Mouse (Mus musculus) T-helper 1 cell (primary cell): ENCODE measurements at regions not wholly inside any gene's neighbourhood (a gene's known extent, or its start where the extent isn't known, plus 50 kb on each side); places are given as distances from the start of the nearest gene placed in this dataset.

Experiments
- in situ Hi-C: fragments of 300-600 bp; cut with MboI, MseI; formaldehyde crosslinking; loops from one replicate; pipeline ENCODE4 v1.15.1; 2025; ENCODE audit warnings: high pct_unique_total_duplicates

DNA sequence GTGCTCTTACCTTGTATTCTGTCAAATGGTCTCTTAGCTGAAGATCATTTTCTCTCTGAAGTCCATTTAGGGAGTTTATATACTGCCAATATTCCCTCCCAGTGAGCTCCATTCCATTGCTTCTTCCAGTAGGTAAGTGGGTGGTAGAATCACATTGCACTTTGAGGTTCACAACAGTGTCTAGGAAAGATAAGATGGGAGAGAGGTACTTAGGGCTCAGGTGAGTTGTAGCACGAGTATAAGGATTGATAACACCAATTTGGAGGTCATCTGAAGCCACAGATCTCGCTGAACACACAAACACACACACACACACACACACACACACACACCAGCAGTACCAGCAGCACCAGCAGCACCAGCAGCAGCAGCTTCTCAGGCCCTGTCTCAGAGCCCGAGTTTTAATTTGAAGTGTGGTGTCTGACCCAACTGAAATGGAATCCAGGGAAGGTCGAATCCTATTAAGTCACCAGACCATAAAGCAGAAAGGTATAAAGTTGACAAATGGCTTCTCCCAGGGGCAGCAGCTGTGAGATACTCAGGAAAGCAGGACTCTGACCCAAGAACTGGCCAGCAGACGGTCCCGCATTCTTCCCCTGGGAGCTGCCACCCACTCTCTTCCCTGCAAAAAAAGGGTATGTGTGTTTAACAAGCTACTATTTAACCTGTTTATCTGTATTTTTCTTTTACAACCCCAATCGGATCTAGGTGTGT, 561.9 kb upstream of the Cdh11 start:
- in situ Hi-C loops: no loop called here

DNA sequence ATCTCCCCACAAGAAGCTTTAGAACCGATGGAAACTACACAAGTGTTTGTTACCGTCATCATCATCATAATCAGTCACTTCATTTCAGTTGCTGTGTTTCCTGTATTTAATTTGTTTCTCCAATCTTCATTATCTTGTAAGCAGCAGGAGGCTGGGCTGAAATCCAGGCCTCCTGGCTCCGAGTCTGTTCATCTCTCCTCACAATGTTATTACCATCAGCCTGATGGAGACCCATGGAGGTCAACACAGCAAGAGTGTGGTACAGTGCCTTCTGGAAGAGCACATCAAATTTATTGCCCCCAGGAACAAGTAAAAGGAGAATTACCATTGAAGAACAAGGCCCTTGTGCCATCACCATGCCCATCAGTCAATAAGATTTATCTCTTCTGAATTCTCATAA, 576.3 kb upstream of the Cdh11 start:
- in situ Hi-C loops: no loop called here

DNA sequence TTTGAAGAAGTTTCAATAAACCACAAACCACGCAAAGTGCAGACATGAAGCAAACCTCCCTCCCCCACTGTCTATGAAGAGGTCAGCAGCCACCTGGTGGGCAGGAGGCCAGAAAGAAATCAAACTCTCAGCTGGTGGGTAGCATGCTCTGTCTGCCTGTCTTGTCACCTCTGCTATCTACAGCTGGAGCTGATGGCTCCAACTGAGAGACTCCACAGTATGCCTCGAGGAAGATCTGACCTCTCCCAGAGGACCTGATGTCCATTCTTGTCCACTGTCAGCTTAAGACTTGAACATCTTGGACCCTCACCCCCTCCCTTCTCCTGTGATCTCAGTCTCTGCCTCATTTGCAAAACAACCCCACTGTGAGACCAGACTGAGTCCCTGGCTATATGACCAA, 585.0 kb upstream of the Cdh11 start:
- in situ Hi-C loops: no loop called here

DNA sequence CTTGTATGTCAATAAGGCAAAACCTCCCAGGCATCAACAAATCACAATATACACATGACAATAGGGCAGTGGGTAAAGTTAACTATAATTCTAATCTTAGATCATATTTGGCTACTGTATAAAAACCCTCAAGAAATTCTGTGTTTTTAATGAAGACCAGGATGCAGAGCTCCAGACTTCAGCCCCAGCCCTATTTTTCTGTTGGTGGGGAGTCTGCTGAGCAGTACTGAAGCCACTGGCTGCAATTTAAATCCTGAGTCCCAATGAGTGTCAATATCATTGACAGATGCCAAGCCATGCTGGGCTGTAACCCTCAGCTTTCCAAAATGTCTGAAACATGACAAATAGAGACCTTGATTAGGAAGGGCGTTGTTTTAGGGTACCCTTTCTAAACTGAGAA, 587.6 kb upstream of the Cdh11 start:
- in situ Hi-C loops: no loop called here

DNA sequence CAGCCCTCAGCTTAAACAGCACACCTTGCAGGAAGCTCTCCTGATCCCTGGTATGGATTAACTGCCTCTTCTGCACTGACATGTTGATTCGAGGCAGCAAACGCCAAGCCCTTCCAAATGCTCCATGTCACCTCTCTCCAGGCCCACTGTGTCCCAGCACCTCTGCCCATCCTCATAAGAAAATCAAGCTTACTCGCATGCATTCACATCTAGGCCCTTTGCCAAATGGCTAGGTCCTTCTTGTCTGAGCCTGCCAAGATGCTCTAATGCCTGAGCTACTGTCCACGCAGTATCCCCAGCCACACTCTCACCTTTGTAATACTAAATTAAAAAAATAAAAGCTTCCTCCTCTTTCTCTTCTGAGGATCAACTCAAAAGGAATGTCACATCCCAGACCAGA, 588.7 kb upstream of the Cdh11 start:
- in situ Hi-C loops: no loop called here

DNA sequence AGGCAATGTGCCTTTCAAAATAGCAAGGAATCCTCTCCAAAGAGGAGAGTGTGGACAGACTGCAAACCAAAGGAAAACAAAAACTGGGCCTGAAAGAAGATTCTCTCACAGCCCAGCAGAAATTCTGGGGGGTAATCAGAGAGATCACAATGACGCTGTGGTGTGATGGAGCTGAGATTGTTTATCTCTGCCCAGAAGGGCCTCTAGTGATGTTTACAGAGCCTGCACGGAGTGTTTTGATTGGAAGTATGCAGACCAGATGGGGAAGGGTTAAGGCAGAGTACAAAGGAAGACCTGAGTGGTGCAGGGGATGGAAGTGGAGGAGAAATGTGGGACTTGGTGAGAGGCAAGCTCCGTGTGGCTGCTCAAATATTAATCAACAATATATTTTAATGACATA, 593.1 kb upstream of the Cdh11 start:
- in situ Hi-C loops: no loop called here

DNA sequence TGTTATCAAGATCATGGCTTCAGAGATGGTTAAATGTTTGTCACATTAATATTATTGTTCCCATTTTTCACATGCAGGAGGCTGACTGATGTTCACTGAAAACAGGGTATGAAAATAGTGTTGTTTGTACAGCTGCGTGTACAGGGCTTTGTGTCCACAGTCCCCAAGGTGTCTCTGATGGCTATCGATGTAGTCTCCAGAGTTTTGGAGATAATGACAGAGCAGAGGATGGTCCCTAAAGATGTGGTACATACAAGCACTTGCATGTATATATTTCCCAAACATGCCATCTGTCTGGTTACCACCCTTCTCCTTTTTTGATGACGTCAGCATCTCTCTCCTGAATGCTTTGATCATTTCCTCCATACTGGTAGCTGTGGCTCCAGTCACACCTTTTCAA, 596.1 kb upstream of the Cdh11 start:
- in situ Hi-C loops: no loop called here

DNA sequence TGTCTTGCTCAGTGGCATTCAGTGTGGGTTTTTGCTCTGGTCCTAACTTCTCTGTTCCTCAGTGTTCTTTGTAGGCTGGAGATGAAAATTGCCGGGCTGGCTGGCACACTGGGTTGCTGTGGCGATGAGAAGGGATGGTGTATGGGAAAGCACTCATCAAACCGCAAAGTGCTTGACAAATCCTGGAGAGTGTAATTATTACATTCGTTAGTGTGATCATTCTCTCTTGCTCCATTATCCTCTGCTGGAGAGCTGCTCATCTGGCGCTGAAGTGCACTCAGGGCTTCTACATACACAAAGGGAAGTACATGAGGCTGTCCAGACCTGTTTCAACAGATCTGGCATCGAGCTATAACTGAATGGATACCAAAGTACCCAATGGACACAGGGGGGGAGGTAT, 605.9 kb upstream of the Cdh11 start:
- in situ Hi-C loops: no loop called here

DNA sequence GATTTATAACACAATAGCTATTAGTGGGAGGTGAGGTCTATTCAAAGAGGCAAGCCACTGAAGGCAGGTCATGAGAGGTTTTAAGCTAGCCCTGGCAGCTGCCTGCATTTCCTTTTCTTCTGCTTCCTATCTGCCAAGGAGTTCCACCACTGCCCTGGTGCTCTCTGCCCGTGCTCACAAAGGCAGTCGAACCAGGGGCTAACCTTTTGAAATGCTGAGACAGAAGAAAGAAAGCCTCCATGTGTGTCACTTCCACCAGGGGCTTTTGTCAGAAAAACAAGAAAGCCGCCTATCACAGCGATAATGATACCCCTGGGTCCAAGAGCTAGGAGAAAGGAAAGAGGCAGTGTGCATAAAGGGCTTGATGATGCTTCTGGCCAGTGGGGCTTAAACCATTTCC, 609.9 kb upstream of the Cdh11 start:
- in situ Hi-C loops: no loop called here

DNA sequence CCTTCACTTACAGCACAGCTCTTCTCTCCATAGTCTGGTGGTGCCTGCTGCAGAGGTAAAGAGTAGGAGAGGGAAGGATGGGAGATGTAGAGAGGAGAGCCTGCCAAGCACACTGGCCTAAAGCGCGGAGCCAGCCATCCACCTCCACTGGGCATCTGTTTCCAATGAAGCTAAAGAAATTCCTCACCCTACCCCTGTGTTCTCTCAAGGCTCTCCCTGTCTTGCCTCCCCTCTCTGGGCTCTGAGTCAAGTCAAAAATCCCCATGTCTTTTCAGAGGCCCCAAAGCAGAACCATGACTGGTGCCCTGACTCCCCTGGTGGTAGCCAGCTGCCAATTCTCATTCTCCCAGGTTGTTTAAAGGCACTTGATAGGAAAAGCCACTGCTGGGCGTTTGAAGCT, 612.7 kb upstream of the Cdh11 start:
- in situ Hi-C loops: no loop called here

DNA sequence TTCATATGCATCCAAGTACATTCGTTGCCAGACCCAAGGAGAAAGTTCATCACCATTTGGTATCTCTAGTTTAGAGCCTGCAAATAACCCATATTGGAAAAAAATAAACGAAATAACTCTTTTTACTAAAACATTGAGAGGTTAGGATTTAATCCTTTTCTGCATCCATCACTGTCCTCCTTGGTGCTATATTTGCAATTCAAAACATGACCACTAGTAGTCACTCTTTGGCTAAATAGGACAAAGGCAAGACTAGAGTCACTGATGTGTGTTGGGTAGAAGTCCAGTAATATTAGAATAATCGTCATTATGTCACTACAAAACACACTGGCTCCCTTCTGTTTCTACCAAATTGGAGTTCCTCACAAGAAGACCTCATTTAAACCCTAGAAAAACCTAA, 614.0 kb upstream of the Cdh11 start:
- in situ Hi-C loops: no loop called here

DNA sequence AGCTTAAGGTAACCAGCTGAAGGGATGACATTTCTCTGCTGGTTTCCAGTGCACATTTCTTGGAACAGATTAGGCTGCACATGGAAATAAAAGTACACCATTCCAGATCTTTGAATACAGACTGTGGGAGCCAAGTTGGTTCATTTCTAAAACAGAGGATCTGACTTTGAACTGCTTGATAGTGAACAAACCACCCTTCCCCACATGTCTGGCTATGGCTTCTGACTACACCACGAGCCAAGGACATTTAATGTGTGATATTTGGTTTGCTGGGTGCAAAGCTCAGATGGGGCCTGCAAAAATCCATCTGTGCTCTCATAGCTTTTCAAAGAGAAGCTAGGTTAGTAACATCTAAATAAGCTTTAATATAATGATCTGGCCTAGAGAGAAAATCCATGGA, 614.7 kb upstream of the Cdh11 start:
- in situ Hi-C loops: no loop called here

DNA sequence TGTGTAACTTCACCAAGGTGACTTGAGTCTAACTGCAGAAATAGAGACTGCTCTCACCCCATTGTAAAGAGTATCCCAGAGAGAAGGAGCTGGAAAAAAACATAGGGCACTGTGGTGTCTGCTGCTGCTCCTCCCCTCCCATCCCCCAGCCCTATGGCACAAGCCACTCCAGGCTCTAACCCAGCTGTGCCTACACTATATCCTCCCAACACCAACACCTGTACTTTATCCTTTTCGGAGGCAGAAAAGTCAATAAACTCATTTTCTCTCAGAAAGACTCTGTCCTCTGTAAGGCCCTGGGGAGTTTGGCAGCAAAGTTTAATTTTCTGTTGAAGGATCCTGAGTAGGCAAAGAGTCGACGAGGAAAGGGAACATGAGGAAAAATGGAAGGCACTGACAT, 617.3 kb upstream of the Cdh11 start:
- in situ Hi-C loops: no loop called here

DNA sequence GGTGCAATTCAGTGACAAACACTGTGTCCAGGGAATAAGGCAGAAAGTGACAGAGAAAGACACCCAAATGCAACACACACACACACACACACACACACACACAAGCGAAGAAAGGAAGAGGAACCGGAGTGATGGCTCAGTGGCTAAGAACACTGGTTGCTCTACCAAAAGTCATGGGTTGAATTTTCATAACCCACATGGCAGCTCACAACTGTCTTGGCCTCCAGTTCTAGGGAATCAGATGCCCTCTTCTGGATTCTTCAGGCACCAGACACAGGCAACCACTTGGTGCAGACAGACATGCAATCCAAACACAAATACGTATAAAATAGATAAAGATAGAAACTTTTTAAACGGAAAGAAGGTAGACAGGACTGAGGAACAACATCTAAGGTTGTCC, 618.4 kb upstream of the Cdh11 start:
- in situ Hi-C loops: no loop called here

DNA sequence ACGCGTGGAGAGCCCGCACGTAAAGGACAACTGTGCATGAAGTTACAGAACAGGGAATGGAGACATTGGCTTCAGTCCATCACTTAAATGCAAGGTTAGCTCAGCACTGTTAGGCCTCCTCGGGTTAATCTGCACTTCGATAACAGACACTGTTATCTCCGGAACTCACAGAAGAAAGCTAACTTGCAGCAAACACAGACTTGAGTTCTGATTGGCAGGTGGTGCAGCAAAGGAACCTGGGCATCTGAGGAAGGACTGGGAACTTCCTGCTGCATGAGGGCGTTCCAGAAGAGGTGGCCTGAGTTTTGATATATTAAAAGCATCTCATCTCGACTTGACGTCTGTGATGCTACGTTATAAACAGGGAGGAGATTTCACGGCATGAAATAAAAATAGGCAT, 620.3 kb upstream of the Cdh11 start:
- in situ Hi-C loops: no loop called here

DNA sequence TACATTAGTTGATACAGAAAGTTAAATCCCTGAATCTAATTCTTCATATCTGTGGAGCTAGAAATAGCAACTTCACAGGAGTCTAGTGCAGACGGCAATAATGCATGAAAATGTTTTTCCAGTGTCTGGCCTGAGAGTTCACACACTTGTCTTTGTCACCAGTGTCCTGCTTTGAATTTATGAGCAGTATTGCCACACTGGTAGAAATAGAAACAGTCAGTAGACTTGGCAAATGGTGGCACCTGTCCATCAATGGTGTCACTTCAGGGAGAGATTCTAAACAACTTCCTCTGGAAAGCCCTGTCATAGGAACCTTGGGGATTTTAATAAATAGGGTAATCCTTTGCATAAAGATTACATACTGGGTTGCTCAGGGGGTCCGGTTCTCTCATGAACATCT, 621.5 kb upstream of the Cdh11 start:
- in situ Hi-C loops: no loop called here

DNA sequence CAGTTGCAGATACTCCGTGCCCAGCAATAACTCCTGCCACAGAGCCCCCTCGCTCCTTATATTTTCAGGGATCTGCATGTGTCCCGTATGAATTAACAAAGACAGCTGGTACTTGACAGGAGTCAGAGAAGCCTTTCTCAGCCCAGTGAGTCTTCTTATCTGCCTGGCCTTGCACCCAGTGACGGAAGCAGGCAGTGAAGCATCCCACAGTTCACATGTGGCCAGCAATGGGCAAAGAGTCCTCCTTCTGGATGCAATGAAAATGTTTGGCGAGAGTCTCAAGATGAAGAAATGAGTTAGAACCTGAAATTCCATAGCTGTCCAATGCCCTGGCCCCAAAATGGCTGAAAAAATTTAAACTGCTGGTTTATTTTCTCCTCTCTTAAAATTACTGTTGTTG, 622.2 kb upstream of the Cdh11 start:
- in situ Hi-C loops: no loop called here

DNA sequence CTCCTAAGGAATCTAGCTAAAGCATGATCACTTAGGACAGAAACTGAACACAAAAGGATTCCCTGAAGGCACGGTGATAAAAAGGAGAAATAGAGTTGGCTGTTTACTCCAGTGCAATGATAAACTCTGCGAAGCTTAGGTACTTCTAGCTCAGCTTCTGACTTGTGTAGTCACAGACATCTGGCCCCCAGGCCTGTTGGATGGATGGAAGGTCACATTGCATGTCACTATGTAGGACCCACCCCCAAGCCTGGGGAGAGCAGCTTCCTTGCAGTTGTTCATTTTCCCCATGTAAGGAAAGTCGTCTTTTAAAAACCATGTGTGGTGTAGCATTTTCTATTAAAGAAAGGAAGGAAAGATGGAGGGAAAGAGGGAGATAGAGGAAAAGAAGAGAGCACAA, 623.0 kb upstream of the Cdh11 start:
- in situ Hi-C loops: no loop called here

DNA sequence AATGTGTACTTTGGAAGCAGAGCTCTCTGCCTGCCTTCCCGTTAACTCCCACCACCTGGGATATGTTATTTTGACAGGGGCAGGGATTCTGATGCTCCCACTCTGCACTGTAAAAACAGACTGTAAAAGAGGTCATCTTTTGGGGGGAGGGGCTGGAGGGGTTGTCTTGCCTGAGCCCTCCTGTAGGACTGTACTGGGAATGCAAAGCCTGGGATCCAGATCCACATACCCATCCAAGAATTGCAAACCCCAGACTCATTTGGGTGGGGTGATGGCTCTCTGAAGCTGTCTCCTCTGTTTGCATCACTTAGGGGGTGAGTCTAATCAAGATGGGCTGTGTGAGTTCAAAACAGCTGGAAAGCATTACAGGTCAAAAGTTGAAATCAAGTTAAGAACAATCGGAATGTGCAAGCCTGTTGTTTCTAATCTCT, 623.7 kb upstream of the Cdh11 start:
- in situ Hi-C loops: no loop called here

DNA sequence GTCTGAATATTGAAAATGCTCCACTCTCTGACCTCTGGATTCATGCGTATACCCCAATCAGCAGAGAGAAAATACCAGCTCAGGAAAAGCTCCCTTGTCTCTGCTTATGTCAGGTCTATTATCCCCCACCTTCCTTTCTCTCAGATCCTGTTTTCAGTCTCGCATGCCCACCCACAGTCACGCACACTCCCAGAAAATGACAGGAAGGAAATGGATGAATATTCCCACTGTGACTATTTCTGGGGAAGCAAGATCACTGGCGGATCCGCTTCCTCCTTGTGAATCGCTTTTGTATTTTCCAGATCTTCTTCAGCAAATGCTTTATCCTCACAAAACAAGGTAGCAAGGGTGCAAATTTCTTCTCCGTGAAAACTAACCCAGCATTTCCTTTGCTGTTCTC, 627.3 kb upstream of the Cdh11 start:
- in situ Hi-C loops: no loop called here

DNA sequence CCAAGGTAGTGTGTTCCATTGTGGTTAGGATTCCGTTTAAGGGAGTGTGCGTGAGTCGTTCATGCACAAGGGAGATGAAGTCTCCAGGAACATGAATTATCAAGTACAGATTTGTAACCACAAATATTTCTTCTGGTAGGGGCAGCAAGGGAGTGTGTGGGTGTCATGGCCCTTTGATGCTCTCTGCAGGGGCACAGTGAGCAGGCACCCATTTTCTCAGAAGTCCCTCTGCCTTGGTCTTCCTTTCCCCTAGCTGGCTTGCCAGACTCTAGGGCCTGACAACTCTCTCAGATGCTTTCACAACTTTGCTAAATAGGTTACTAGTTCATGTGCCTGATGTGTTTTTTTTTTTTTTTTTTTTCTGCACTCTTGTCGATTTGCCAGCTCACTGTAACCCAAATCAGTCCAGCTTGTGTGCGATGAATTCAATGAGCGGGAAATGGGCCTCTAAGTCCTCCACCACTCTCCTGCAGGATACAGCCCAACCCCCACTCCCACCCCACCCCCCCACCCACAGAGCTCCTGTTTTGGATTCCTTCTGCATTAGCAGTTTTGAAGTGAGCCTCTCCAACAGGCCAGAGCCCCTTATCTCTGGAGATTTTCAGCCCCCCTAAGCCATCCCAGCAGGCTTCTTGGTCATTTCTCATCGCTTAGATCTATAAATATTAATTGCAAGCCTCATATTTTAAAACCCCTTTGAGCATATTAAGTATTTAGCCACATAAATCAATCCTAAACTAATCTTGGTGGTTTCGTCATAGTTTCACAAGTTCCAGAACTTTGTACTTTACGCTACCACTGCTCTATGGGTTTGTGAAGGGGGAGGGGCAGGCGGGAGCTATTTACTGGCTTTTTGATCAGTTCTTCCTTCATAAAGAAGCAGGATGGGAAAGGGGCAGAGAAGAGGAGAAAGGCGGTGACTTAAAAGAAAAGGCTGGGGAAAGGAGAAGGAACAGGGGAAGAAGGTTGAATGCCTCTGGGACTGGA, 628.4 kb upstream of the Cdh11 start:
- in situ Hi-C loops: no loop called here

DNA sequence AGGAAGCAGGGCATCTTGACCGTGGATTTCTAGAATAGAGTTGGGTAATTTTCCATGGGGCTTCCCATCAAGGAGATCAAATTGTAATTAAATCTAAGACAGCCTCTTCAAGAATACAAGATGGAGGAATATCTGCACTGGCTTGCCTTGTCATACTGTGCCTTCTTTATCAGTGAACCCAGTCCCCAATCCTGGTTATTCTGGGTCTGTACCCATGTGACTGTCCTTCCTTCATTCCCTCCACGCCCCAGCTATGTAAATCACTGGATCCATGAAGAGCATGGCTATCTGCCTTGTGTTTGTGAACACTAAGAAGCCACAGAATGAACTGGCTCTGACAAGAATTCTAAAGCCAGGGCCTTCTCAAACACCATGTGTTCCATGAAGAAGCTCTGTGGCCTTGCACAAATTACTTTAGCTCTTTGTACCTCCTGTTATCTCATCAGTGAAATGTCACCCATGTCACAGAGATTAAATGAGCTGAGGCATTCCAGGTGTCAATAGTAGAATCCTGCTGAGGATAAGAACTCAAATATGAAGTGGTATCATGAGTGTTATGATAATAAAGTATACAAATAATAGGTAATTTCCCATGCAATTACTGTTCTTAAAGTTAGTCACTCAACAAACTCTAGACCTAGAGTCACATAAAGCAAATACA, 637.0 kb upstream of the Cdh11 start:
- in situ Hi-C loops: no loop called here

DNA sequence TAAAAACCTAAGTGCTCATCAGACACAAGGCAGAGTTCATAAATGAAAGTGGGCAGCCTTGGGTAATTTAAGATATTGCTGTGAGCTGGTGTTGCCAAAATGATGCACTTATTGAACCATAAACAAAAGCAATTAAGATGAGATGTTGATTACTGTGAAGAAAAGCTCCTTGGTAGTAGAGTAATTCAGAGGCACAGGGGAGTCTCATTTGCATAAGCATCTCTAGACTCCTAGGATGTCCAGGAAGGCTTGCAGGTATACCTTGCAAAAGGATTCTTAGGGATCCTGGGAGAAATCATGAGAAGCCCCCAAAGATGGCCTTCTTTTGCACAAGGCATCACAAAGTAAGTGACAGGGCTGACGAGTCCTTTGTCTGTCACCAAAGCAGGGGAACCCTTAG, 640.5 kb upstream of the Cdh11 start:
- in situ Hi-C loops: no loop called here
